Mouse (Mus musculus): ENCODE data around the gene 4933407L21Rik.

- TF ChIP-seq POLR2A (IDR thresholded peaks at IDR 0.05; ENCODE audit: insufficient read depth, low read depth, low read length) = no peak
- no peak for TF ChIP-seq CTCF (IDR thresholded peaks at IDR 0.05; ENCODE audit: insufficient read depth, low read depth, low read length)
Measured at GRCm38 (mm10) chr1:85969081-85969480, 40.8 kb downstream of the 4933407L21Rik start.

Data from olfactory bulb, adult 2 months (tissue).